Mouse (Mus musculus) mature B cell (primary cell): Measurements from ENCODE around the gene Nob1.

Experiments
- in situ Hi-C: fragments of 300-500 bp; cut with MboI; formaldehyde crosslinking; loops from 2 replicates; pipeline ENCODE4 v1.14.3; 2019

Nob1 gene

GRCm38 (mm10) chr8:107424597-107425229 lies at the start of gene Nob1:
TSS of gene Nob1 (minus strand) at chr8:107425051.
- in situ Hi-C loops = no loop called here

GRCm38 (mm10) chr8:107473369-107473768 lies 48.5 kb upstream of the Nob1 start:
- in situ Hi-C loops = no loop called here

GRCm38 (mm10) chr8:107472403-107473100 lies 47.7 kb upstream of the Nob1 start:
- in situ Hi-C loops = no loop called here

- in situ Hi-C loops = no loop called here
Measured at GRCm38 (mm10) chr8:107470302-107470701, 45.5 kb upstream of the Nob1 start.

- in situ Hi-C loops = loop anchor here (10.0 kb wide), 1 partner anchor 106 kb away; no protein-coding TSS in a partner anchor
Measured at GRCm38 (mm10) chr8:107468811-107469302, 44.0 kb upstream of the Nob1 start.

- in situ Hi-C loops = loop anchor here (10.0 kb wide), 1 partner anchor 108 kb away; no protein-coding TSS in a partner anchor
Measured at GRCm38 (mm10) chr8:107466642-107467041, 41.8 kb upstream of the Nob1 start.

- in situ Hi-C loops = loop anchor here (10.0 kb wide), 1 partner anchor 109 kb away; no protein-coding TSS in a partner anchor
Measured at GRCm38 (mm10) chr8:107465332-107465990, 40.6 kb upstream of the Nob1 start.

- in situ Hi-C loops = loop anchor here (10.0 kb wide), 1 partner anchor 112 kb away; no protein-coding TSS in a partner anchor
Measured at GRCm38 (mm10) chr8:107462423-107462822, 37.6 kb upstream of the Nob1 start.

- in situ Hi-C loops = no loop called here
Measured at GRCm38 (mm10) chr8:107458281-107458680, 33.4 kb upstream of the Nob1 start.

GRCm38 (mm10) chr8:107457725-107458124 lies 32.9 kb upstream of the Nob1 start:
- in situ Hi-C loops = no loop called here

- in situ Hi-C loops = no loop called here
Measured at GRCm38 (mm10) chr8:107455268-107455667, 30.4 kb upstream of the Nob1 start.

- in situ Hi-C loops = no loop called here
Measured at GRCm38 (mm10) chr8:107453386-107453785, 28.5 kb upstream of the Nob1 start.

GRCm38 (mm10) chr8:107451414-107452066 lies 26.7 kb upstream of the Nob1 start:
- in situ Hi-C loops = no loop called here

GRCm38 (mm10) chr8:107449655-107450054 lies 24.8 kb upstream of the Nob1 start:
- in situ Hi-C loops = no loop called here

- in situ Hi-C loops = no loop called here
Measured at GRCm38 (mm10) chr8:107449130-107449529, 24.3 kb upstream of the Nob1 start.

GRCm38 (mm10) chr8:107448382-107448889 lies 23.6 kb upstream of the Nob1 start:
- in situ Hi-C loops = no loop called here

GRCm38 (mm10) chr8:107447713-107448112 lies 22.9 kb upstream of the Nob1 start:
- in situ Hi-C loops = no loop called here

- in situ Hi-C loops = no loop called here
Measured at GRCm38 (mm10) chr8:107444626-107445025, 19.8 kb upstream of the Nob1 start.

- in situ Hi-C loops = no loop called here
Measured at GRCm38 (mm10) chr8:107439880-107440625, 15.2 kb upstream of the Nob1 start.

- in situ Hi-C loops = no loop called here
Measured at GRCm38 (mm10) chr8:107437711-107438110, 12.9 kb upstream of the Nob1 start.

- in situ Hi-C loops = no loop called here
Measured at GRCm38 (mm10) chr8:107436841-107437421, 12.1 kb upstream of the Nob1 start.
